Mouse (Mus musculus) testis, postnatal 10 days (tissue): ENCODE results near the gene Olfr1168.
"Not testable (repeated sequence)": the region's sequence is repeated elsewhere in the genome, so short reads cannot be mapped to it uniquely, and the experiment has no call there.

Experiments used
- DNase-seq: peaks from one replicate; pipeline ENCODE4 v3.0.0; 2021; ENCODE audit warnings: low spot score

The Olfr1168 gene

DNA sequence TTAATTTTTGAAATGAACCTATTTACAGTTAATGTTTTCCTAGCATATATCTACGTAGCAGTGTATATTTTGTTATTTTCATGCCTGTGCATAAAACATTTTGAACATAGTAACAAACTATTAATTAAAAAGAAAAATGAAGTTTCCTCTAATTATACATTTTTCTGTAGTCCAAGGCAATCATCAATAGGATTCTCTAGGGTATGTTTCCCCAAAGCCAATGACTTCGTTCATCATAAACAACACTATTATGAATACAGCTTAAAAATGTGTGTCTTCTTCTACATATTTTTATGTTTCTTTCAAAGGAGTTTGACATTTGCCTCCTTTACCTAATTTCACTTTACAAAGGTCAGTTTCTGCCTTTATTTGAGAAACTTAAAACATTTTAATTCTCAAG lies at the start of gene Olfr1168:
TSS of gene Olfr1168 (plus strand) at position 301 of the 400 bp plus-strand sequence.
- no peak for DNase-seq

DNA sequence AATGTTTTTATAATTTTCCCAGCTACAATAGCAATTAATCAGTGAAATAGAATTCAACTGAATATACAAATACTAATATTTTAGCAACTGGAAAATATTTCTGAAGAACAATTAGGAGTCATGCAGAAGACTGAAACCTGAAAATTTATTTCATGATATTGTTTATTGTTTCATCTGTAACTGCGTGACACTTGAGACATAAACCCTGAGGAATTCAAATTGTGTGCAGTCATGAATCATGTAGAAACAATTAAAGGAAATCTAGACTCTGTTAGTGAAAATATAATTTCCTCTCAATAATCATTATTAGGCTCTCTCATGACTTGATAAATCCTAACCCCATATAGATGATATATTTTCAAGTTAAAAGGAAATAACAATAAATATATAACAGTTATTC lies 26.6 kb upstream of the Olfr1168 start, which contains the start of gene Olfr1167:
TSS of gene Olfr1167 (minus strand) at position 101 of the 400 bp plus-strand sequence.
- DNase-seq, result not testable (repeated sequence)

DNA sequence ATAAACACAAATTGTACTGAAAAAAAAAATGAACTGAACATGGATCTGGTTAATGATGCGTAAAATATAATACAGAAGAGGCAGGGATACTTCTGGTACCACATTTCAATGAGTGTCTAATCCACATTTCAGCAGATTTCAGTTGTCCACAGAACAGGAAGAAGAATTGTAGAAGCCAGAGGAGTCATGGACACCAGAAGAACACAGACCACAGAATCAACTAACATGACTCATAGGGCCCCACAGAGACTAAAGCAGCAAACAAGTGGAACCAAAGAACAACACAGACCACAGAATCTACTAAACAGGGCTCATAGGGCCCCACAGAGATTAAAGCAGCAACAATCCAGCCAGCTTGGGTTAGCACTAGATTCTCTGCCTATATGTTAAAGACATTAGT lies 39.1 kb downstream of the Olfr1168 start:
- no peak for DNase-seq

DNA sequence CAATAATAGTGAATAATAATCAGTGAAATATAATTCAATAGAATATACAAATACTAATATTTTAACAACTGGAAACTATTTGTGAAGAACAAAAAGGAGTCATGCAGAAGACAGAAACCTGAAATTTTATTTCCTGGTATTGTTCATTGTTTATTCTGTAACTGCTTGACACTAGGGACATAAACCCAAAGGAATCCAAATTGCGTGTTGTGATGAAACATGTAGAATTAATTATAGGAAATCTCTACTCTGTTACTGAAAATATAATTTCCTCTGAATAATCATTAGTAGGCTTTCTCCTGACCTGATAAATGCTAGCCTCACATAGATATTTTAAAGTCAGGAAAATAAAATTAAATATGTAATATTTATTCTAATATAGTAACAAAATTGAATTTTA lies 46.6 kb downstream of the Olfr1168 start, which contains the start of gene Olfr1170:
TSS of gene Olfr1170 (minus strand) at position 101 of the 400 bp plus-strand sequence.
- DNase-seq, result no peak
